Mouse (Mus musculus) liver, embryonic 12.5 days (tissue): ENCODE measurements around the gene Rdh7. TPM values are rescaled to one million over a fixed set of nuclear protein-coding genes. Genes with fewer than 3 reads are reported as not detected.
"Not testable (repeated sequence)": the region's sequence is repeated elsewhere in the genome, so short reads cannot be mapped to it uniquely, and the experiment has no call there.

ENCODE experiments used
- ATAC-seq: fragments of 200-750 bp; cut with Nextera tagmentation; 2 replicates; pipeline ENCODE4 v1.8.0; 2017; ENCODE audit warnings: moderate number of reproducible peaks, mild to moderate bottlenecking, moderate library complexity
- H3K27ac ChIP-seq: fragments of 300-500 bp; sonication (generic); 2 replicates; pipeline ENCODE4 v1.5.1; 2016; ENCODE audit warnings: mild to moderate bottlenecking
- H3K27me3 ChIP-seq: fragments of 300-500 bp; sonication (generic); replicated peaks from 2 replicates; pipeline ENCODE4 v1.6.1; 2016; ENCODE audit warnings: mild to moderate bottlenecking, moderate library complexity
- H3K36me3 ChIP-seq: fragments of 300-500 bp; sonication (generic); 2 replicates; pipeline ENCODE4 v1.6.1; 2016; ENCODE audit warnings: mild to moderate bottlenecking, moderate library complexity
- H3K4me1 ChIP-seq: fragments of 300-500 bp; sonication (generic); 2 replicates; pipeline ENCODE4 v1.6.1; 2016
- H3K4me2 ChIP-seq: fragments of 300-500 bp; sonication (generic); 2 replicates; pipeline ENCODE4 v1.6.1; 2016; ENCODE audit warnings: mild to moderate bottlenecking, moderate library complexity
- H3K4me3 ChIP-seq: fragments of 300-500 bp; sonication (generic); 2 replicates; pipeline ENCODE4 v1.5.1; 2016; ENCODE audit warnings: mild to moderate bottlenecking, moderate library complexity
- H3K9ac ChIP-seq: fragments of 300-500 bp; sonication (generic); 2 replicates; pipeline ENCODE4 v1.6.1; 2016; ENCODE audit warnings: mild to moderate bottlenecking, moderate library complexity
- H3K9me3 ChIP-seq: fragments of 300-500 bp; sonication (generic); replicated peaks from 2 replicates; pipeline ENCODE4 v1.6.1; 2016; ENCODE audit warnings: mild to moderate bottlenecking, moderate library complexity
- WGBS: fragments of 180-500 bp; shearing (Covaris S2); methylation state at CpG from one replicate; pipeline ENCODE4 v1.1.7; 2016; ENCODE audit not compliant: insufficient replicate concordance; 5-methylcytosine and 5-hydroxymethylcytosine counted together
- polyA plus RNA-seq: library from polyadenylated mRNA; unstranded; fragments of >200 nt; fragmentation: Nextera tagmentation; extraction: Ambion mirVana; gene quantifications from 2 replicates; pipeline ENCODE4 v1.2.1, GENCODE M21; 2016

The Rdh7 gene
- polyA plus RNA-seq, 1 experiment from 2014 or later, result not detected

GRCm38 (mm10) chr10:127907386-127907951 is 18.9 kb upstream of the Rdh7 start:
- no peaks in the 10 kb centered on the region for H3K27me3 ChIP-seq
- H3K4me1 ChIP-seq, result no peaks in the 10 kb centered on the region
- no peaks in the 10 kb centered on the region for H3K36me3 ChIP-seq
- no peak overlapping the region for H3K9ac ChIP-seq
- no peaks in the 10 kb centered on the region for H3K9me3 ChIP-seq
- no peak overlapping the region for H3K27ac ChIP-seq
- no peak overlapping the region for H3K4me3 ChIP-seq
- H3K4me2 ChIP-seq, result no peak overlapping the region
- no peak for ATAC-seq

GRCm38 (mm10) chr10:127906138-127906537 is 17.5 kb upstream of the Rdh7 start:
- Histone ChIP-seq H3K36me3 (no peaks in the 10 kb centered on the region), H3K27me3 (no peaks in the 10 kb centered on the region), H3K27ac (no peak overlapping the region), H3K4me1 (no peaks in the 10 kb centered on the region), H3K9ac (no peak overlapping the region), H3K4me2 (no peak overlapping the region), H3K9me3 (no peaks in the 10 kb centered on the region), H3K4me3 (no peak overlapping the region)
- 72% methylated on average over 2 of the region's 2 CpGs for WGBS
- ATAC-seq, result no peak

- no peak overlapping the region for H3K9ac ChIP-seq
- H3K4me3 ChIP-seq, result no peak overlapping the region
- H3K9me3 ChIP-seq, result no peaks in the 10 kb centered on the region
- no peaks in the 10 kb centered on the region; the same call in 1 of the 2 replicates for H3K27me3 ChIP-seq
- ATAC-seq, result no peak
- H3K36me3 ChIP-seq, result no peaks in the 10 kb centered on the region
- no peak overlapping the region for H3K27ac ChIP-seq
- H3K4me2 ChIP-seq, result no peak overlapping the region
- H3K4me1 ChIP-seq, result no peaks in the 10 kb centered on the region
- WGBS, result 59% methylated on average over 7 of the region's 7 CpGs
Measured at GRCm38 (mm10) chr10:127904718-127905446, 16.3 kb upstream of the Rdh7 start.

GRCm38 (mm10) chr10:127903116-127903515 is 14.5 kb upstream of the Rdh7 start:
- no peak overlapping the region for H3K9ac ChIP-seq
- H3K4me1 ChIP-seq, result no peaks in the 10 kb centered on the region
- WGBS, result 32% methylated on average over 1 of the region's 1 CpGs
- H3K9me3 ChIP-seq, result no peaks in the 10 kb centered on the region
- no peak overlapping the region for H3K27ac ChIP-seq
- H3K4me2 ChIP-seq, result no peak overlapping the region
- H3K36me3 ChIP-seq, result no peaks in the 10 kb centered on the region
- no peak for ATAC-seq
- H3K4me3 ChIP-seq, result no peak overlapping the region
- H3K27me3 ChIP-seq, result no peaks in the 10 kb centered on the region; the same call in 1 of the 2 replicates

- H3K9me3 ChIP-seq, result no peaks in the 10 kb centered on the region
- no peak overlapping the region for H3K4me2 ChIP-seq
- no peak overlapping the region for H3K27ac ChIP-seq
- H3K4me3 ChIP-seq, result no peak overlapping the region
- H3K9ac ChIP-seq, result no peak overlapping the region
- H3K27me3 ChIP-seq, result no peaks in the 10 kb centered on the region; the same call in 1 of the 2 replicates
- no peaks in the 10 kb centered on the region for H3K36me3 ChIP-seq
- no peak for ATAC-seq
- WGBS, result 58% methylated on average over 4 of the region's 4 CpGs
- no peaks in the 10 kb centered on the region for H3K4me1 ChIP-seq
Measured at GRCm38 (mm10) chr10:127901751-127902150, 13.1 kb upstream of the Rdh7 start.

GRCm38 (mm10) chr10:127899783-127900182 is 11.2 kb upstream of the Rdh7 start:
- no peak overlapping the region for H3K4me3 ChIP-seq
- no peak overlapping the region for H3K4me2 ChIP-seq
- H3K27me3 ChIP-seq, result no peaks in the 10 kb centered on the region; the same call in 1 of the 2 replicates
- no peak for ATAC-seq
- H3K36me3 ChIP-seq, result no peaks in the 10 kb centered on the region
- H3K9ac ChIP-seq, result no peak overlapping the region
- no peak overlapping the region for H3K27ac ChIP-seq
- no peaks in the 10 kb centered on the region for H3K9me3 ChIP-seq
- WGBS, result 38% methylated on average over 5 of the region's 5 CpGs
- H3K4me1 ChIP-seq, result no peaks in the 10 kb centered on the region

- Histone ChIP-seq H3K27me3 (no peaks in the 10 kb centered on the region; the same call in 1 of the 2 replicates), H3K4me3 (no peak within 1 kb of the TSS), H3K9ac (no peak within 1 kb of the TSS), H3K9me3 (no peaks in the 10 kb centered on the region), H3K36me3 (no peaks in the 10 kb centered on the region), H3K4me1 (peaks cover 7% of the 10 kb centered on the region; the same call in 1 of the 2 replicates), H3K4me2 (no peak within 1 kb of the TSS), H3K27ac (no peak within 1 kb of the TSS)
- no peak for ATAC-seq
- 70% methylated on average over 2 of the region's 2 CpGs for WGBS
Measured at GRCm38 (mm10) chr10:127898218-127898617, 9.6 kb upstream of the Rdh7 start, which contains the start of gene Sdr9c7. Gene Sdr9c7, plus strand, starts transcription at chr10:127898518.

GRCm38 (mm10) chr10:127897506-127897905 is 8.9 kb upstream of the Rdh7 start:
- no peaks in the 10 kb centered on the region; the same call in 1 of the 2 replicates for H3K27me3 ChIP-seq
- no peaks in the 10 kb centered on the region for H3K36me3 ChIP-seq
- no peak overlapping the region for H3K9ac ChIP-seq
- no peaks in the 10 kb centered on the region for H3K9me3 ChIP-seq
- H3K4me1 ChIP-seq, result peaks cover 10% of the 10 kb centered on the region; the same call in 1 of the 2 replicates
- H3K27ac ChIP-seq, result no peak overlapping the region
- no peak overlapping the region for H3K4me3 ChIP-seq
- 59% methylated on average over 3 of the region's 3 CpGs for WGBS
- no peak overlapping the region for H3K4me2 ChIP-seq
- no peak for ATAC-seq

GRCm38 (mm10) chr10:127896705-127897104 is 8.1 kb upstream of the Rdh7 start:
- Histone ChIP-seq H3K27ac (no peak overlapping the region), H3K9me3 (no peaks in the 10 kb centered on the region), H3K4me3 (no peak overlapping the region), H3K36me3 (no peaks in the 10 kb centered on the region), H3K27me3 (no peaks in the 10 kb centered on the region; the same call in 1 of the 2 replicates), H3K4me2 (no peak overlapping the region), H3K4me1 (peaks cover 10% of the 10 kb centered on the region; the same call in 1 of the 2 replicates), H3K9ac (no peak overlapping the region)
- ATAC-seq, result no peak
- WGBS, result 45% methylated on average over 5 of the region's 5 CpGs

GRCm38 (mm10) chr10:127893163-127894022 is 4.8 kb upstream of the Rdh7 start:
- H3K9me3 ChIP-seq, H3K4me2 ChIP-seq, H3K27me3 ChIP-seq, H3K36me3 ChIP-seq, H3K4me3 ChIP-seq, H3K9ac ChIP-seq, H3K27ac ChIP-seq: not testable (repeated sequence)
- ATAC-seq, result peak; percentile 67
- peaks cover 10% of the 10 kb centered on the region; the same call in 1 of the 2 replicates for H3K4me1 ChIP-seq
- 30% methylated on average over 5 of the region's 5 CpGs for WGBS

- no peak overlapping the region for H3K27ac ChIP-seq
- no peaks in the 10 kb centered on the region for H3K9me3 ChIP-seq
- no peaks in the 10 kb centered on the region for H3K36me3 ChIP-seq
- H3K4me1 ChIP-seq, result peaks cover 10% of the 10 kb centered on the region; the same call in 1 of the 2 replicates
- H3K4me3 ChIP-seq, result no peak overlapping the region
- no peak overlapping the region for H3K4me2 ChIP-seq
- H3K9ac ChIP-seq, result no peak overlapping the region
- no peak for ATAC-seq
- 46% methylated on average over 1 of the region's 1 CpGs for WGBS
- H3K27me3 ChIP-seq, result no peaks in the 10 kb centered on the region
Measured at GRCm38 (mm10) chr10:127891481-127891880, 2.9 kb upstream of the Rdh7 start.

- WGBS, result 68% methylated on average over 4 of the region's 4 CpGs
- no peak overlapping the region for H3K27ac ChIP-seq
- no peak overlapping the region for H3K4me2 ChIP-seq
Measured at GRCm38 (mm10) chr10:127886971-127887370, 1.6 kb downstream of the Rdh7 start.

More at GRCm38 (mm10) chr10:127886971-127887370, 1.6 kb downstream of the Rdh7 start:
- Histone ChIP-seq H3K36me3 (no peaks in the 10 kb centered on the region), H3K27me3 (no peaks in the 10 kb centered on the region), H3K4me3 (no peak overlapping the region), H3K9ac (no peak overlapping the region), H3K9me3 (no peaks in the 10 kb centered on the region), H3K4me1 (no peaks in the 10 kb centered on the region)
- ATAC-seq, result no peak
